Mouse (Mus musculus): Measurements from ENCODE around the gene Armc2. TPM values are rescaled to one million over a fixed set of nuclear protein-coding genes. Genes with fewer than 3 reads are reported as not detected.

Gene Armc2
- polyA plus RNA-seq, 1 experiment from 2014 or later = 0.21 TPM

DNA sequence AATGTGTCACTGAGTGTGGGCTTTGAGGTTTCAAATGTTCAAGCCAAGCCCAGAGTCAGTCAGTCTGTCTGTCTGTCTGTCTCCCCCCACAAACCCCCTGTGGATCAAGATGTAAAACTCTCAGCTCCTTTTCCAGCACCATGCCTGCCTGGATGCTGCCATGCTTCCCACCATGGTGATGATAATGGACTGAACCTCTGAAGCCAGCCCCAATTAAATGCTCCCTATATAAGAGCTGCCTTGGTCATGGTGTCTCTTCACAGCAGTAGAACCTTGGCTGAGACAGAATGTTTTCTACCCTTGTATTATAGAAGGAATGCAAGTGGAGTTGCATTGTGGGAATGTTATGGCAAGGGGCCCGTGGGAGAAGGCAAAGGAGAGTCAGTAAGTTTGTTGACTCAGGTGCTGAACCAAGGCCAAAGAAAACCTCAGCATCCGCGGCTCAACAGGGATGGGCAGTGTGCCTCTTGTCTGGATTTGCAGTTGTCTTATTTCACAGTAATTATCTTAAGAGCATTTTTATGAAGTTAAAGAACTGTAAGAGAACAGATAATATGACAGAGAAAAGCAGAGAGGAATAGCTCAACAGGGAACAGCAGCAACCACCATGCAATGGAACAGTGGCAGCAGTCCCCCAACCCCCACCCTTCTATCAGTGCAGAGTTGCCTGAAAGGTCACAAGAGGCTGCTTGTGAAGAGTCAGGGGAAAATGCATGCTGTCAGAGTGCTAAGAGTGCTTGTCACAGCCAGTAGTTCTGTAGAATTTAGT lies 152.0 kb downstream of the Armc2 start:
- WGBS (ENCODE audit: insufficient replicate concordance) = 70% methylated on average over 3 of the region's 3 CpGs
- TF ChIP-seq CTCF (IDR thresholded peaks at IDR 0.05; ENCODE audit: low read depth) (no peak), EP300 (IDR thresholded peaks at IDR 0.05; ENCODE audit: low read depth) (no peak)
- no peaks in the 10 kb centered on the region for H3K27me3 ChIP-seq (ENCODE audit: insufficient read depth, low read length)
- H3K9ac ChIP-seq (replicated peaks) = no peak overlapping the region
- H3K9me3 ChIP-seq (ENCODE audit: low read length) = no peaks in the 10 kb centered on the region
- H3K4me2 ChIP-seq (ENCODE audit: low read depth, low read length) = no peak overlapping the region
- no peaks in the 10 kb centered on the region for H3K36me3 ChIP-seq (replicated peaks; ENCODE audit: insufficient read depth, low read length)
- no peak overlapping the region for H3K4me3 ChIP-seq (ENCODE audit: low read depth, low read length)
- no peak for DNase-seq
- no peak overlapping the region for H3K27ac ChIP-seq (ENCODE audit: low read depth)
- peaks cover 10% of the 10 kb centered on the region for H3K4me1 ChIP-seq (ENCODE audit: insufficient read depth)
- ATAC-seq = no peak

Other genes with a start within 250 kb of the Armc2 start
- gene Cep57l1, start 208.6 kb downstream of the Armc2 start, polyA plus RNA-seq (2015; fragmentation: Nextera tagmentation; extraction: Ambion mirVana) = 6.3 and 7.0 TPM in 2 replicates
- 15.8 and 16.4 TPM in 2 replicates for gene Sesn1, start 208.5 kb downstream of the Armc2 start, polyA plus RNA-seq (2015; fragmentation: Nextera tagmentation; extraction: Ambion mirVana)

All from liver, postnatal 0 days (tissue).